Mouse (Mus musculus) ZHBTc4 (cell line): ENCODE measurements around the gene Foxp2.

Experiments used
- DNase-seq: peaks from one replicate; pipeline ENCODE4 v3.0.0-alpha.2; 2011; ENCODE audit warnings: low read depth, low spot score

Gene Foxp2

DNA sequence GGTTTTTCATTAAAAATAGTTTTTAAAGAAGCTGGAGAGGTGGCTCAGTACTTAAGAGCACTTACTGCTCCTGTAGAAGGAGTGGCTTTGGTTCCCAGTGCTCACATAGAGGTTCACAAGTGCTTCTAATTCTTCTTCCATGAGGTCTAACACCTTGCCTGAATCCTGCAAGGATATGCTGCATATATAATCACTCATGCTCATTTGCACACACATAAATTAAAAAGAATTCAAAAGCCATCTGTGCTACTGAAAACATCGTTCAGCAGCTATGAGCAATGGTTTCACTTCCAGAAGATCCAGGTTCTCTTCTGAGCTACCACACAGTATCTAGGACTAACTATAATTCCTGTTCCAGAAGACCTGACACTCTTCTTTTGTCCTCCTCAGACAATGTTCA is 200.4 kb downstream of the Foxp2 start:
- no peak for DNase-seq

DNA sequence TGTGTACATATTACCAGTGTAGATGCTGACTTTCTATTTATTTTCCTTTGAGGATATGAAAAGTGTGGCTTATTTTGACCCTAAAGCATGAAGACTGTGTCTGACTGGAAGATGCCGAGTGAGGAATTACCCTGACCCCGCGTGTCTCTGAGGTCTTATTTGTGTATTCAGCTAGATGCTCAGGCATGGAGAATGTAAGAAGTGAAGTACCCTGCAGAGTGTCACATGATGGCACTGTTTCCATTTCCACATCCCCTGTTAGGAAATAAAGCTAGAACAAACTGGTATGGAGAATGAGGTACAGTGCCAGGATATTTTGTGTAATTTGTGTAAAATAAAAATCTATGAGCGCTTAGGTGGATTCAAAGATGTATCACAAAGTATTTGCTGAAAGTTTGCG is 219.8 kb downstream of the Foxp2 start:
- no peak for DNase-seq

- DNase-seq = no peak
Observed at GRCm38 (mm10) chr6:15121339-15121738, 220.2 kb downstream of the Foxp2 start.

GRCm38 (mm10) chr6:15130142-15130541 is 229.0 kb downstream of the Foxp2 start:
- DNase-seq = no peak

GRCm38 (mm10) chr6:15142094-15142493 is 240.9 kb downstream of the Foxp2 start:
- no peak for DNase-seq

DNA sequence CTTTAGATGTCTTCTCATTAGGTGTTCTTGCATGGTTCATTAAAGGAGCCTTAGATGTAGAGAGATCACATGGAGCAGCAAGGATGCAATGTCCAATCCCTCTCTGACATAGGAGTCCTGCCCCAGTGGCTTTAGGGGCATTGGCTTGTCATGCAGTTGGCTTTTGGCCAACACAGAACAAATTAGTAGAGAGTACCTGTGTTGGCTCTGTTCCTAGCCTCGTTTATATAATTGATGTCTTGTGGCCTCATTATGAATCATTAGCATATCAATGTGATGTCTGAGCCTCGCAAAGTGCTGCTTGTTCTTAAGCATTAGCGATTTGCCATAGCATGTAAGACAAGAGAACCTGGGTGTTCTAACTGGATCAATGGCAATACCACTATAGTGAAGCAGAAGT is 250.5 kb downstream of the Foxp2 start:
- no peak for DNase-seq

GRCm38 (mm10) chr6:15163508-15164053 is 262.4 kb downstream of the Foxp2 start:
- peak; percentile 60 for DNase-seq

DNA sequence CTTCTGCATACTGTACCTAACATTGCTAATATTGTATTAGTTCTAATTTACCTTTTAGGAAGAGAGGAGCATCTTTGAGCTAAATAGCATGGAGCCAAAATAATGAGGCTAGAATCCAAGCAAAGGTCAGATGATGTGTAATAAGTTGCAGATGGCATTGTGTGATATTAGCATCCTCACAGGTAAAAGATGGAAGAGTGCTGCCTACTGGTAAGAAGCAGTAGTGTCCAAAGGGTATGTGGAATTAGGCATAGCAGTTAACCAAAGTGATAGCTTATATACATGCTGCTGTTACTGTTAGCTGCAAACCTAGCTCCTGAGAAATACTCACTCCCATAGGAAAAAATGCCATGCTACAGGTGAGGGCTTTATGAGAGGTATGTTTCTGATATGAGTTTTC is 275.6 kb downstream of the Foxp2 start:
- no peak for DNase-seq

GRCm38 (mm10) chr6:15192877-15193276 is 291.7 kb downstream of the Foxp2 start:
- peak; percentile 4 for DNase-seq

DNA sequence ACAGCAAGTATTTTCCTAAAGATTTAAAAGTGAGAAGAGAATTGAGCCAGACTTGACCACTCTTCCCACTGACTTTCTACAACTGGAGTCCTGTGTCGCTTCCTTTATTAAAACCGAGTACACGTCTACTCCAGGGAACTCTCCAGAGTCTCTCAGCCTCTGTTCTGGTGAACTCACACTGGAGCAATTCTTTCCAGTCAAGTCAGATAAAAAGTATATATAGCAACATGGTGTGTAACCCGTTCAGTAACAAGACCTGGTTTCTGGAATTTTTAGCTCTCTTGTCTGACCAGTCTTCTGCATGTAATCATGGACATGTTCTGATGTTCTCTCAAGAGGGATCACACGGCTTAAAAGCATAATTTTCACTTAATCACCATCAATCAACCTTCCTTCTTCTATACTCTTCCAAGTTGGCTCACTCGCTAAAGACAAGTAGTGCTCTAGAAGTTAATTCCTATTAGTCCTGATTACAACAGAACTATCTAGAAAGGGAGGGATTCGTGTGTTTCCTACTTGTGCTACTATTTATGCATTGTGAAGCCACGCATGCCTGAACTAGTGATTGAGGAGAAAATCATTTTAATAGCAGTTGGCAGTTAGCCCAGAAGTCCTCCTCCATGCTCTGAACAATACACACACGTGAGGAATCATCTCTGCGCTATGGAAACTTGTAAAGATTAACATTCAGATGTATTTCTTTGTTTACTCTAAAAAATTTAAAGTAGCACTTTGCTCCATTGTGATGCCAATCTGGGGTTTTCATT is 341.2 kb downstream of the Foxp2 start:
- no peak for DNase-seq

DNA sequence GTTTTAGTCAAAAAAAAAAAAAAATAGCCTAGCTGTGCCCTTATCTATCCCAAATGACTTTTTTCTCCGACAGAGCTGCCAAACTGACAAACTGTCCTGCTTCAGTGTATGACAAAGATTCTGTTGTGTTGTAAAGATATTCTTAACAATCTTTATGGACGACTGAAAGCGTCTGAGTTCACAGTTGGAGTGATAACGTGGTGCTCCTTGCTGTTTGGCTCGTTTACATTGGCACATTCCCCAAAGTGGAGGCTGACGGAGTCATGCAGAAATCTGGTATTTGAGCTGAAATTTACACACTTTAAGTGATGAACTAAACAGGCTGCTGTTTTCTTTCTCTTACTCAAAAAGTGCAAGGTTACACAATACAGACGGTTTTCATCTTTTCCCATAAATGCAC is 356.2 kb downstream of the Foxp2 start:
- DNase-seq = no peak

DNA sequence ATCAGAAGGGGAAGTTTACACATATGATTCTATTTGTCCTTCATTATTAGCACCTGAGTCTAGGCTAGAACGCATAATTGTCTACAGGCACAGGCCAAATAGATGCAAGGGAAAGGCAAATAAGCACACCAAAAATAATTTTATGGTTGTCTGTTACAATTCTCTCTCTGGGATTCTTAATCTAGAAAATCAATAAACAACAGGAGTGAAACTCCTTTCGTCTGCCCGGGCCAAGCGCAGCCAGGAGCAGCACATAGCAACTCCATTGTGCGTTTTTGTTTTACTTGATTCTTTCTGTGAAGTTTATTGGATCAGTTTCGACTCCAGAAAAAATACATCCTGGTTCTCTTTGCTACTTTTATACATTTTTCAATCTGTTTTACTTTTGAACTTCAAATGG is 356.7 kb downstream of the Foxp2 start:
- DNase-seq = no peak

DNA sequence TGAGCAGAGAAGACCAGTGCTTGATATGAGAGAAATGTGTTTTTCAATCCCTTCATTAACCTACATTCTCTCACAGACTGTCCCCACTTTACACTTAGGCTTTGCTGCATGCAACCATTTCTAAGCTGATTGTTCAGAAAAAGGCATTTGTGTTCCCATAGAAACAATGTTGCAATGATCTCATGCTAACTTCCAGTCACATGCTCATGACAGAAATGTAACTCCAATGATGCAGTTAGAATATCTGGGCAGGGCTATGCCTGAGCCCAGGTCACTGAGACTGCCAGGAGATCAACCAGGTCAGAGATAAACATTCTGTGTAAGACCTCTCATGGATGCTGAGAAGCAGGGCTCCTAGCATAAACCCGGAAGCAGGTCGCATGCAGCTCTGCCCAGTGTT is 367.0 kb downstream of the Foxp2 start:
- DNase-seq = no peak

- no peak for DNase-seq
Observed at GRCm38 (mm10) chr6:15285213-15285612, 384.1 kb downstream of the Foxp2 start.

DNA sequence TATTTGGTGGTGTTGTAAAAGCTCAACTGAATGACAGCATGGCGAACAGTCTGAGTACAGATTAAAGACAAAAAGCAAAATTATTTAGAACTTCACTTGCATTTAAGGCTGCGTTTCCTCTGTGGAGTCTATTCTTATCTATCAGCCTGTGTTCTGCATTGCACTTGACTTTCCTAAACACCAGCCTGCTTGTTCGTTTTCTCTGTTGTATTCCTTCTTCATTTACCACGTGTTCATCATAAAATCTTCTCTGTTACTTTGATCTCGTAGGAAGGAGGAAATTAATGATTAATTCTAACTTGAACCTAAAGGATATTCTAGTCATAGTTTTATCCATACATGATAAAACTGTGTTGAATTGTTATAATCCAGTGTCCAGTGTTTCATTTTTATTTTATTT is 392.9 kb downstream of the Foxp2 start:
- no peak for DNase-seq

DNA sequence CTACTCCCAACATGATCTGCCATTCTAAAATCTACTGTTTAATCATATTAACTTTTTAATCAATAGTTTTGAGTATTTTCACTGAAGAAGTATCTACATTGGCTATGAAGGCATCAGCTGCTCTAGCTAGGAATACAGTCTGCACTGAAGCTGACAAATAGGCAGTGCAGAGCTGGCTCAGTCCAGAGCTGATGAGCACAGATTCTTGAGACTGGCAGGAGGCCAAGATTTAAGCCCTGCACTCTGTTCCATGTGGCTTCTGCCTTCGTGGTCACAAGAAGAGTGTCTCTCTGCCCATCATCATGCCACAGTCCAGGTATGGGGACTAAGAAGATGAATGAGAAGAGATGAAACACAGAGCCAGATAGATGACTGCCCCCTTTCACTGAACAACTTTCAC is 398.1 kb downstream of the Foxp2 start:
- DNase-seq = no peak

DNA sequence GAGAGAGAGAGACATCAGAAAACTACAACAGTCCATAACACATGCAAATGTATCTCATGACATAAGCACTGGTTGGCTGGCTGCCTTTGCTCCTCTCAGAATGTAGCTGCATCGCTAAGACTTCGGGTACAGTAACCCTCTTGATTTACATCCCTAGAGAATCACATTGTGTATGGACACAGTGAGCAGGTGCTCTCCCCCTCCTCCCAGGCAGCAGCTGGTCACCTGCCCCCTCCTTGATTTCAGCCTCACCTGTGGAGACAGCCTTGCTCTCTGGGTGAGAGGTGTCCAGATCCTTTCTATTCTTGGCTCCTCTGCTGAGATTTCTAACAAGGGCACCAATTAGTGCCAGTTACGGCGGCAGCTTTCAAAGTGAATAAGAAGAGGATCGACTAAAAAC is 409.5 kb downstream of the Foxp2 start:
- no peak for DNase-seq

- no peak for DNase-seq
Observed at GRCm38 (mm10) chr6:15316948-15317347, 415.8 kb downstream of the Foxp2 start.

DNA sequence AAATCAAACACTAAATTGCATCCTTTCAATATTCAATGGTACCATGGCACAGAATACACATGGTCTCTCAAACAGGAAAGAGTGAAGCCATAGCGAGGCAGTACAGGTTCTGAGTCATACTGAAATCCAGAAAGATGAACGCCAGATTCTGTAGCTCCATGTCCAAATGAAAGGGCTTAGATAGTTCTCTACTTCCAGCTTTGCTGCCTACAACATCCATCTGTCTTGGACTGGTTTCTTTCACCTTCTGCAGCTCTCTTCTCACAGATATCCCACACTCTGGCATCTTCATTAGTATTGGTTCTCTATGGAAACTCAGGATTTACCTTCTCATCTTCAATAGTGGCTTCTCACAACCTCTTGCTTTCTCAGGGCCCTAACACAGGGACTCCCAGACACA is 417.2 kb downstream of the Foxp2 start:
- no peak for DNase-seq

GRCm38 (mm10) chr6:15321551-15321974 is 420.4 kb downstream of the Foxp2 start:
- no peak for DNase-seq

- no peak for DNase-seq
Observed at GRCm38 (mm10) chr6:15323099-15323498, 421.9 kb downstream of the Foxp2 start.

- no peak for DNase-seq
Observed at GRCm38 (mm10) chr6:15347705-15348104, 446.6 kb downstream of the Foxp2 start.

DNA sequence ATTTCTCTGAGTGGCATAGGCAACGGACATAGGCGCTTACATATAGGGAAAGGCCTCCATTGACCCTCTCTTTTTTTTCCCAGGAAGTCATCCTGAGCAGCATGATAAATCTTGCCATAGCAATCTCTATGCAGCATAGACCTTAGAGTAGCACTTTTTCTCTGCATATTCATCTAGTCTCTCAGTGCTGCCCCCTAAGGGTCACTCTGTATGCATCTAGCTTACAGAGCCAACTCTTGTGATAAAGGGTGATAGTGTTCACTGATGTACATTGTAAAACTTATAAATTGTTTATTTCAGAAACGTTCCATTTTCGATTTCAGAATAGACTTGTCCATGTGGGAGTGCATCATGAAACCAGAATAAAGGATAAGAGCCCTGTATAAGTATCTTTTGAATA is 454.7 kb downstream of the Foxp2 start:
- DNase-seq = peak; percentile 32

GRCm38 (mm10) chr6:15370281-15370680 is 469.1 kb downstream of the Foxp2 start:
- DNase-seq = no peak
